Mouse (Mus musculus): ENCODE data around the gene Tmc3. TPM values are rescaled to one million over a fixed set of nuclear protein-coding genes. Genes with fewer than 3 reads are reported as not detected.

The Tmc3 gene
- polyA plus RNA-seq, 1 experiment, result 0.10 TPM

- no peaks in the 10 kb centered on the region for H3K27me3 ChIP-seq (ENCODE audit: control insufficient read depth, insufficient read depth, insufficient read length)
- no peak overlapping the region for H3K4me2 ChIP-seq (ENCODE audit: low read depth)
- H3ac ChIP-seq (ENCODE audit: control insufficient read depth, insufficient read length), result no peak overlapping the region
- no peak overlapping the region for H3K4me3 ChIP-seq
- no peaks in the 10 kb centered on the region for H3K79me2 ChIP-seq (ENCODE audit: control insufficient read depth, insufficient read depth)
- no peaks in the 10 kb centered on the region for H3K36me3 ChIP-seq (ENCODE audit: control insufficient read depth, insufficient read depth)
- TF ChIP-seq CEBPB (IDR thresholded peaks at IDR 0.05; ENCODE audit: insufficient read depth, poor library complexity, severe bottlenecking), result no peak
- TF ChIP-seq MYOG (IDR thresholded peaks at IDR 0.05; ENCODE audit: control insufficient read depth in 1 of 3, insufficient read depth in 1 of 3, insufficient read length in 2 of 3, low read depth in 2 of 3), result no peak
- TF ChIP-seq USF1 (IDR thresholded peaks at IDR 0.05; ENCODE audit: low read depth), result no peak
- no peak for TF ChIP-seq SRF (IDR thresholded peaks at IDR 0.05; ENCODE audit: control insufficient read depth, insufficient read length, low read depth)
- TF ChIP-seq POLR2A (IDR thresholded peaks at IDR 0.05; ENCODE audit: insufficient read length, low read depth), result no peak
- no peak for TF ChIP-seq TCF3 (IDR thresholded peaks at IDR 0.05; ENCODE audit: insufficient read length, low read depth)
- no peak for TF ChIP-seq POLR2AphosphoS2 (IDR thresholded peaks at IDR 0.05; ENCODE audit: insufficient read length, low read depth)
- no peak for TF ChIP-seq REST (IDR thresholded peaks at IDR 0.05; ENCODE audit: insufficient read depth, insufficient read length)
- TF ChIP-seq MAX (IDR thresholded peaks at IDR 0.05; ENCODE audit: low read depth), result no peak
- no peak for TF ChIP-seq E2F4 (IDR thresholded peaks at IDR 0.05; ENCODE audit: insufficient read depth)
- no peak for TF ChIP-seq MYOD1 (IDR thresholded peaks at IDR 0.05; ENCODE audit: control insufficient read depth in 1 of 3, insufficient read length in 2 of 3, low read depth in 2 of 3)
- no peak for TF ChIP-seq TCF12 (IDR thresholded peaks at IDR 0.05; ENCODE audit: insufficient read depth, poor library complexity, severe bottlenecking)
Measured at GRCm38 (mm10) chr7:83666087-83666595, 81.4 kb downstream of the Tmc3 start.

- Histone ChIP-seq H3K4me2 (ENCODE audit: low read depth) (no peak overlapping the region), H3K4me3 (no peak overlapping the region), H3ac (ENCODE audit: control insufficient read depth, insufficient read length) (no peak overlapping the region), H3K27me3 (ENCODE audit: control insufficient read depth, insufficient read depth, insufficient read length) (no peaks in the 10 kb centered on the region), H3K36me3 (ENCODE audit: control insufficient read depth, insufficient read depth) (no peaks in the 10 kb centered on the region), H3K79me2 (ENCODE audit: control insufficient read depth, insufficient read depth) (no peaks in the 10 kb centered on the region)
- no peak for TF ChIP-seq POLR2A (IDR thresholded peaks at IDR 0.05; ENCODE audit: insufficient read length, low read depth)
Measured at GRCm38 (mm10) chr7:83667936-83668645, 83.4 kb downstream of the Tmc3 start.

- Histone ChIP-seq H3K79me2 (ENCODE audit: control insufficient read depth, insufficient read depth) (no peaks in the 10 kb centered on the region), H3ac (ENCODE audit: control insufficient read depth, insufficient read length) (no peak overlapping the region), H3K27me3 (ENCODE audit: control insufficient read depth, insufficient read depth, insufficient read length) (no peaks in the 10 kb centered on the region), H3K4me2 (ENCODE audit: low read depth) (no peak overlapping the region), H3K36me3 (ENCODE audit: control insufficient read depth, insufficient read depth) (no peaks in the 10 kb centered on the region), H3K4me3 (no peak overlapping the region)
- TF ChIP-seq USF1 (IDR thresholded peaks at IDR 0.05; ENCODE audit: low read depth) (no peak), TCF3 (IDR thresholded peaks at IDR 0.05; ENCODE audit: insufficient read length, low read depth) (no peak), SRF (IDR thresholded peaks at IDR 0.05; ENCODE audit: control insufficient read depth, insufficient read length, low read depth) (no peak), TCF12 (IDR thresholded peaks at IDR 0.05; ENCODE audit: insufficient read depth, poor library complexity, severe bottlenecking) (no peak), POLR2A (IDR thresholded peaks at IDR 0.05; ENCODE audit: insufficient read length, low read depth) (no peak), REST (IDR thresholded peaks at IDR 0.05; ENCODE audit: insufficient read depth, insufficient read length) (no peak), POLR2AphosphoS2 (IDR thresholded peaks at IDR 0.05; ENCODE audit: insufficient read length, low read depth) (no peak), CEBPB (IDR thresholded peaks at IDR 0.05; ENCODE audit: insufficient read depth, poor library complexity, severe bottlenecking) (no peak), E2F4 (IDR thresholded peaks at IDR 0.05; ENCODE audit: insufficient read depth) (no peak), MAX (IDR thresholded peaks at IDR 0.05; ENCODE audit: low read depth) (no peak), MYOG (IDR thresholded peaks at IDR 0.05; ENCODE audit: control insufficient read depth in 1 of 3, insufficient read depth in 1 of 3, insufficient read length in 2 of 3, low read depth in 2 of 3) (no peak), MYOD1 (IDR thresholded peaks at IDR 0.05; ENCODE audit: control insufficient read depth in 1 of 3, insufficient read length in 2 of 3, low read depth in 2 of 3) (no peak)
Measured at GRCm38 (mm10) chr7:83668724-83669123, 84.0 kb downstream of the Tmc3 start.

GRCm38 (mm10) chr7:83671573-83671972, 86.8 kb downstream of the Tmc3 start:
- Histone ChIP-seq H3K4me3 (no peak overlapping the region), H3K79me2 (ENCODE audit: control insufficient read depth, insufficient read depth) (no peaks in the 10 kb centered on the region), H3K27me3 (ENCODE audit: control insufficient read depth, insufficient read depth, insufficient read length) (no peaks in the 10 kb centered on the region), H3K36me3 (ENCODE audit: control insufficient read depth, insufficient read depth) (no peaks in the 10 kb centered on the region), H3ac (ENCODE audit: control insufficient read depth, insufficient read length) (no peak overlapping the region), H3K4me2 (ENCODE audit: low read depth) (no peak overlapping the region)
- TF ChIP-seq E2F4 (IDR thresholded peaks at IDR 0.05; ENCODE audit: insufficient read depth) (no peak), USF1 (IDR thresholded peaks at IDR 0.05; ENCODE audit: low read depth) (no peak), SRF (IDR thresholded peaks at IDR 0.05; ENCODE audit: control insufficient read depth, insufficient read length, low read depth) (no peak), MAX (IDR thresholded peaks at IDR 0.05; ENCODE audit: low read depth) (no peak), TCF3 (IDR thresholded peaks at IDR 0.05; ENCODE audit: insufficient read length, low read depth) (no peak), MYOG (IDR thresholded peaks at IDR 0.05; ENCODE audit: control insufficient read depth in 1 of 3, insufficient read depth in 1 of 3, insufficient read length in 2 of 3, low read depth in 2 of 3) (no peak), POLR2A (IDR thresholded peaks at IDR 0.05; ENCODE audit: insufficient read length, low read depth) (no peak), CEBPB (IDR thresholded peaks at IDR 0.05; ENCODE audit: insufficient read depth, poor library complexity, severe bottlenecking) (no peak), REST (IDR thresholded peaks at IDR 0.05; ENCODE audit: insufficient read depth, insufficient read length) (no peak), POLR2AphosphoS2 (IDR thresholded peaks at IDR 0.05; ENCODE audit: insufficient read length, low read depth) (no peak)

Other genes starting within 250 kb of the Tmc3 start
- 31.0 TPM for gene Stard5, start 47.0 kb downstream of the Tmc3 start, polyA plus RNA-seq (2012; fragmentation: generic; extraction: Trizol)
- gene Il16, start 160.8 kb downstream of the Tmc3 start, polyA plus RNA-seq (2012; fragmentation: generic; extraction: Trizol), result 0.11 TPM
- 0.08 TPM for gene Cfap161, start 210.0 kb downstream of the Tmc3 start, polyA plus RNA-seq (2012; fragmentation: generic; extraction: Trizol)